Mouse (Mus musculus): ENCODE data around the gene Psmd10. TPM values are rescaled to one million over a fixed set of nuclear protein-coding genes. Genes with fewer than 3 reads are reported as not detected.

Psmd10 gene
- total RNA-seq (2021) = 10 to 100 TPM; 14.5 to 19.7 TPM

DNA sequence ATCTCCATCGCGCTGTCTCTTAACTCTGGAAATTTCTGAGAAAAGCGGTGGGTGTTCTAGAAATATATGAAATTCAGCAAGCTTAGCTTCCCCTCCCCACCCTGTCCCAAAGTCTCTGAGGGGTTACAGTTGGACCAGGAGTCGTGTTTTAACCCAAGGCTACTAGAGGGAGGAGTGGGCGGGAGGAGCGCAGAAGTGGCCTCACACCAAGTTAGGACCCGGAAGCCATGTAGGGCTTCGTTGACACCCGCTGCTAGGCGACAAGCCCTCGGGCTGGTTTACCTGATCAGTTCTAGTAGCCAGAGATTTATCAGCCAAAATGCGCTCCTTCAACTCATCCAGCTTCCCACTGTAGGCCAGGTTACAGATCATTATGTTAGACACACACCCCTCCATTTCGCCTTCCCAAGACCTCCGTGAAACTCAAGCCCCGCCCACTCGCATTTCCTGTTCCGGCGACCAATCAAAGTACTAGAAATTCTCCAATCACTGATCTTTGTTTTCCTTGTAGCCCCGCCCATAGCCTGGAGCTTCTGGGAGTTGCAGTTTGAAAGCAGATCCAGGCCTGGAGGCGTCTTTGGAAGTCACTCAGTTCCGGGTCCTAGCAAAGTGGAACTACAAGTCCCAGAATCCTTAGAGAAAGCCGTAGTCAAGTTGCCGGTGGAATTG, at the start of gene Psmd10, which contains the start of gene Atg4a:
Gene Psmd10 (minus strand): TSS at position 457 of the 669 bp plus-strand sequence.
Gene Atg4a (plus strand): TSS at position 636 of the 669 bp plus-strand sequence.
- intact Hi-C loops (cut with DNase I) = no loop called here
- peak; percentile 93 for DNase-seq

DNA sequence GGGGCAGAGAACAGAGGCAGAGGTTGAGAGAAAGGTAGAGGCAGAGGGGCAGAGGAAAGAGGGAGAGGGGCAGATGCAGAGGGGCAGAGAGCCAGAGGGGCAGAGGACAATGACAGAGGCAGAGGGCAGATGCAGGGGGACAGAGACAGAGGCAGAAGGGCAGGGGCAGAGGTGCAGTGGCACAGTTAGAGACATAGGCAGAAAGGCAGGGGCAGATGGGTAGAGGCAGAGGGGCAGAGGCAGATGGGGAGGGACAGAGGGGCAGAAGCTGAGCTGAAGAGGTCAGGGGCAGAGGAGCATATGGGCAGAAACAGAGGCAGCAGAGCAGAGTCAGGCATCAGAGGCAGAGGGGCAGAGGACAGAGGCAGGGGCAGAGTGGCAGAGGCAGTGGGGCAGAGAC, 42.4 kb upstream of the Psmd10 start:
- intact Hi-C loops (cut with DNase I) = no loop called here
- no peak for DNase-seq

DNA sequence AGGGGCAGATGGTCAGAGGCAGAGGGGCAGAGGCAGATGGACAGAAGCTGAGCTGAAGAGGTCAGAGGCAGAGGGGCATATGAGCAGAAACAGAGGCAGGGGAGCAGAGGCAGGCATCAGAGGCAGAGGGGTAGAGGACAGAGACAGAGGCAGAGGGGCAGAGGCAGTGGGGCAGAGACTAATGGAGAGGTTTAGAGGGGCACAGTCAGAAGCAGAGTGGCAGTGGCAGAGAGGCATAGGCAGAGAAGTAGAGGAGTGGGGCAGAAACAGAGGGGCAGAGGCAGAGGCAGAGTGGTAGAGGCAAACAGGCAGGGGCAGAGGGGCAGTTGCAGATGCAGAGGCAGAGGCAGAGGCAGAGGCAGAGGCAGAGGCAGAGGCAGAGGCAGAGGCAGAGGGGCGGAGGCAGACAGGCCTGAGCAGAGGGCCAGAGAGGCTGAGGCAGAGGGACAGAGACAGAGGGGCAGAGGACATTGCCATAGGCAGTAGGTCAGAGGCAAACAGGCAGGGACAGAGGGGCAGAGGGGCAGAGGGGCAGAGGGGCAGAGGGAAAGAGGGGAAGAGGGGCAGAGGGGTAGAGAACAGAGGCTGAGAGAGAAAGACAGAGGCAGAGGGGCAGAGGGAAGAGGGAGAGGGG, 41.5 kb upstream of the Psmd10 start:
- intact Hi-C loops (cut with DNase I) = no loop called here

DNA sequence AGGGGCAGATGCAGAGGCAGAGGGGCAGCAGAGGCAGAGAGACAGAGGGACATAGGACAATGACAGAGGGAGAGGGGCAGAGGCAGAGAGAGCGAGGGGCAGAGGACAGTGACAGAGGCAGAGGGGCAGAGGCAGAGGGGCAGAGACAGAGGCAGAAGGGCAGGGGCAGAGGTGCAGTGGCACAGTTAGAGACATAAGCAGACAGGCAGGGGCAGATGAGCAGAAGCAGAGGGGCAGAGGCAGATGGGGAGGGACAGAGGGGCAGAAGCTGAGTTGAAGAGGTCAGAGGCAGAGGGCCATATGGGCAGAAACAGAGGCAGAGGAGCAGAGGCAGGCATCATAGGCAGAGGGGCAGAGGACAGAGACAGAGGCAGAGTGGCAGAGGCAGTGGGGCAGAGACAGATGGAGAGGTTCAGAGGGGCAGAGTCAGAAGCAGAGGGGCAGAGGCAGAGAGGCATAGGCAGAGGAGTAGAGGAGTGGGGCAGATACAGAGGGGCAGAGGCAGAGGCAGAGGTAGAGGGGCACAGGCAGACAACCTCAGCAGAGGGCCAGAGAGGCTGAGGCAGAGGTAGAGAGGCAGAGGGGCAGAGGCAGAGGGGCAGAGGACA, 40.5 kb upstream of the Psmd10 start:
- DNase-seq = no peak
- intact Hi-C loops (cut with DNase I) = no loop called here

More for the DNA sequence above, 41.5 kb upstream of the Psmd10 start:
- no peak for DNase-seq

DNA sequence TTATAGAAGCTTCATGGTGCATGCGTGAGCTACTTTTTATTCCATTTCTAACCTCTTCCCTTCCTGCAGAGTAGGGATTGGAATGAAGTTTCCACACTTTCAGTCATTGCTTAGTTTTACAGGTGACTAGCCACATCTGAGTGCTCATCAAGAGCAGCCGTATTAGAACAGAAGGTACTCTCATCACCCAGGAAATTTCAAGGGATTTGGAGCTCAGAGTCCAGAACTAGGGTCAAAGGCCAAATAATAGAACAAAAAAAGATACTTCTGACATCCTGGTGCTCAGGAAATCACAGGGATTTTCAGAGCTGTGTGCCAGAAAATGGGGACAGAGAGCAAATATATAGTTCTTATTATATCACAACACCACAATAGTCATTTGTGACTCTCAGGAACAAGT, 28.7 kb upstream of the Psmd10 start:
- DNase-seq = no peak

DNA sequence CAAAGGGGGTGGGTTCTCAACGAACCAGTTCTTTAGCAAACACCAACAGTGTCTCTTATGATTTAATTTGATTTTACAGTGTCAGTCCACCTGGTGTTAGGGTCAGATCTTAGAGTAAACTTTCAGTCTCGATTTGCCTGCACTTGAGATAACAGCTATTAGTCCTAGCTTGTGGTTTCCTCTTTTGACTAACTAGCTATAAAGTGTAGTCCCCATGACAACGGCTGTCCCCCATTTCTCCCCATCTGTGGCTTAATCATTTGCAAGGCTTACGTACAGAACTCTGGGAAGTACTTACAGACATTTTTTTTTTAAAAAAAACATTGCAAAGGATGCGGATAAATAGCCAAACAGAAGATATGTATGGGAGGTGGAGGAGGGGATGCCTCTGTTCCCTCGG, 28.3 kb upstream of the Psmd10 start:
- intact Hi-C loops (cut with DNase I) = no loop called here
- DNase-seq = no peak

More for the DNA sequence above, 28.7 kb upstream of the Psmd10 start:
- intact Hi-C loops (cut with DNase I) = no loop called here

DNA sequence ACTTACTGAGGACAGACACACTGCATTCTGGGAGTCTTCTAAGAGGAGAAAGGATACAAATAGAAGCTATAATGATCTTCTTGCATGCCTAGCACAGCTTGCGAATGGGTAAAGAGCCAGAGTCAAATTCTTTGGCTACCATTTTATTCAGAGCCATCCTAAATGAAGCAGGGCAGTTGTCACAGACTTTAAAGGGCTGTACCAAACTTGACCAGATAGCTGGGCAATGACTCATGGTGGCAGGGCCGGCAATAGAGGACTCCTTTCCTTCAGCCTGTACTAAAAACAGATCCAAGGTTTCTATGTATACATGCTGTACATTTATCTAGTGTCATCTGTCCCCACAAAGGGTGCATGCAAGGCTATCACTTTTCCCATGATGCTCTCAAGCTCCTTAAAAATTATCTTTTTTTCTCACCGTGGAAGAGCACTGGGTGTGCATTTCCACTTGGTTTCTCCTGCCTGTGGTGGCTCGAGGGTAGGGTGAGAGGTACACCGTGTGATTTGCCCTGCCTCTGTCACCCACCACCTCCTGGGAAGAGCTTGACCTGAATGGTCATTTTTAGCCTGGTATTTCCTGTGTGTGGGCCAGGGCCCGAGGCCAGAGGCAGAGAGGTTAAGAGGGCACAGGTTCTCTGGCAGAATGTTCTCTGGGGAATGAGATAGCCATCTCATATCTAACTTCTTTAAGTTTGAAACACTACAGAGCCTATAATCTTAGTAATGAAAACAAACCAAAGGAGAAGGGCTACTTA, 26.9 kb upstream of the Psmd10 start:
- DNase-seq = no peak
- intact Hi-C loops (cut with DNase I) = no loop called here

DNA sequence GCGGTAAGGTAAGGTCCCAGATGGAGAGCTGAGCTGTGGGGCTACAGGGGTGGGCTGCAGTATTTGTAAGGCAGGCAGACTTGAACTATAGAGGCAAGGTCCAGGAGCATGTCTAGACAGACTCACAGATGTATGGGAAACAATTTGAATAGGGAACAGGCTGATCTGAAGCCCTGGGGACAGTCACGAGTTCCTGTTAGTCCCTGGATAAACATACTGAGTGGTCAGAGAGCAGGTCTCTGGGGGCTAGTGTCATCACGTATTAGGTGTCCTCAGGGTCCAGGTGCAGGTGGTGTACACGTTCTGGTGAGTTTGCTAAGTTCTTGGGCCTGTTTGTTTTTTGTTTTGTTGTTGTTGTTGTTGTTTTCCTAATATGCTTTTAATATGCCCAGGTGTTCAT, 23.6 kb upstream of the Psmd10 start:
- DNase-seq = no peak
- intact Hi-C loops (cut with DNase I) = no loop called here

DNA sequence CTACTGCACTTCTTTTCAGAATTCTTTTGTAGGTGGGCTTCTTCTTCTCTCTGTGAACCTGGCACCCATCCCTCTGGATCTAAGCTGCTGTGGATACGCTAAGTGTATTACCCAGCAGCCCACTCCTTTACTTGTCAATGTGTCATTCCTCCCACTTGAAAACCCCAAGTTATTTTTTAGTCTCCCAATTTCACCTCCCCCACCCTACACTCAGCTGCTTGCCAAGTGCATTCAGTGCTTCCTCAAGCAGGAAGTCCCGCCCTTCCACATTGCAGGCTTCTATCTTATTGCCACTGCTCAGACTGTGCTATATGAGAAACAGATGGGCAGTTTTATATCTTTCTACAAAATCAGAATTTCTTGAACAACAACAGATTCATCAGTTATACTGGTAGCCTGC, 23.0 kb upstream of the Psmd10 start:
- intact Hi-C loops (cut with DNase I) = no loop called here
- DNase-seq = peak; percentile 2

DNA sequence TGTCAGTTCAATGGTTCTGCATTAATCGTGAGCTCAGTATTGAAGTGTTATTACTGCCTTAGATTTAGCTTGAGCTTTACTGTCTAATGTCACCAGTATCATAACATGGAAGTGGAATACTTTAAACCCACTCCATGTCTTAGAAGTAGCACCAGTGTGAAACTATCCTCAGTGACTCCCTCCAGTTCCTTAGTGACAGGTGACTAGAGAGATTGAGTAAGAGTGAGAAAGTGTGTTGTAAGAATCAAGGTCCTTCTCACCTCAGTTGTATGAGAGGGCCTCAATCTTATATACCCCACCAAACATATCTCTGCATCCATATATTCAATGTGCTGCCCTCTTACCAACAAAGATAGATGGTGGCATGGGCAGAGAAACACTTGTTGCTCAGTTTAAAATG, 22.4 kb upstream of the Psmd10 start:
- intact Hi-C loops (cut with DNase I) = no loop called here
- DNase-seq = no peak

DNA sequence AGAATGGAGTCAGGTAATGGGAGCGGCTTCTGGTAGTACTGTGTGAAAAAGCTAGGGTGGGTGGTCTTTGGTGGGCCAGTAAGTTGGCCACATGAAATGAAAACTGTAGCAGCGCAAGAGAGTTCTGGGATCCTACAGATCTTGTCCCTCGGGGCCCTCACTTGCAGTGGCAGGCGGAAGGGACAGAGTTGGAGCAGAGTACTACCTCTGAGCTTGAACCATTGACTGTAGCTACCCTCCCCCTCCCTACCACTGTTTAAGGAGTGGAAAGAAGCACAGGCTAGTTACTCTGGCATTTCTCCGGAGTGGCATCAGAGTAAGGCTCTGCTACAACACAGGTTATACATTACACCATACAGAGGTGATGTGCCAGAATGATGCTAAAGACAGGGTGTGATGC, 431 bp upstream of the Psmd10 start:
- intact Hi-C loops (cut with DNase I) = no loop called here

DNA sequence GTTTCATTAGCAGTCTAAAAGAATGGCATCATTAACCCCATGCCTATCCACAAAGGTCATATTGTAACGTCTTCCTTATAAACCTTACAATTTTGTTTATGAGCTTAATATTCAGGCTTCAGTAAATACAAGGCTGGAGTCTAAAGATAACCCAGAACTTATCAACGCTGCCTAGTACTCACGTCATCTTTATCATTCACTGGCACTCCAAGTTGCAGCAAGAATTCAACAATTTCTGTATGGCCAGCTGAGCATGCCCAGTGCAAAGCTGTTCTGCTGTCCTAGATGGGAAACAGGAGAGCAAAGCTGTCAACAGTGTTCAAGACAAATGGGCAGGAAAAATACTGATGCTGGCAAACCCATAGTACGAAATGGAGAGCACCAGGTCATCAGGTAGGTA, 2.9 kb downstream of the Psmd10 start:
- no peak for DNase-seq
- intact Hi-C loops (cut with DNase I) = no loop called here

More for the DNA sequence above, 431 bp upstream of the Psmd10 start:
- DNase-seq = no peak

DNA sequence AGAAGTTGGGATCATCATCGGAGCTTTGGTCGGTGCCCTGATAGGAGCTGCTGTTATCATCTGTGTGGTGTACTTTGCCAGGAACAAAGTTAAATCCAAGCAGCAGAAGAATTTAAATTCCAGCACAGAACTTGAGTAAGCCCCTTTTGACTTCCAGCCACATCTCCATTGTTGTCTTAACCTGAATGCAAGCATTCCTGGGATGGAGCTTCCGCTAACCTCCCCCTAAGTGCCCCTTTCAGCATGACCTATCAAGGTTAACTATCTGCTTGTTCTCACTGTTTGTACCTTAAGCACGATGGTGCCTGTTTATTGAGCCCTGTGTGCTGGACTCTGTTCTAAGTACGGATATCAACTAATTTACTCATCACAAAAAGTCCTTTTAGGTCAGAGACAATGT, 20.3 kb downstream of the Psmd10 start:
- no peak for DNase-seq
- intact Hi-C loops (cut with DNase I) = no loop called here

DNA sequence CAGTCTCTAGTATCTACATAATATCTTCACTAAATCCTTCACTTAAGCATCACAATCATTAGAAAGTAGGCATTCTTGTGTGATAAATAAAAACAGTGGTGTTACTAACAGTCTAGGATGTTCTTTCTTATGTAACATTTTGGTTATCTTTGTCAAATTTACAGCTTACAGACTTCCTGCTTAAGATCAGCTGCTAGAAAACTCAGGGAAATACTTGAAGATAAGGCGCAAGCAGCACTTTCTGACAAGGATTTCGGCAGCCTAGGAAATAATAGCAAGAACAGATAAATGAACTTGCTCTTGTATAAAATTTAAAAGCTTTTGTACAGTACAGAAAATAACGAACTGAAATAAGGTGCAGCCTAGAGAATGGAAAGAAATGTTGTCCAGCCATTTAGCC, 23.3 kb downstream of the Psmd10 start:
- intact Hi-C loops (cut with DNase I) = no loop called here
- no peak for DNase-seq

DNA sequence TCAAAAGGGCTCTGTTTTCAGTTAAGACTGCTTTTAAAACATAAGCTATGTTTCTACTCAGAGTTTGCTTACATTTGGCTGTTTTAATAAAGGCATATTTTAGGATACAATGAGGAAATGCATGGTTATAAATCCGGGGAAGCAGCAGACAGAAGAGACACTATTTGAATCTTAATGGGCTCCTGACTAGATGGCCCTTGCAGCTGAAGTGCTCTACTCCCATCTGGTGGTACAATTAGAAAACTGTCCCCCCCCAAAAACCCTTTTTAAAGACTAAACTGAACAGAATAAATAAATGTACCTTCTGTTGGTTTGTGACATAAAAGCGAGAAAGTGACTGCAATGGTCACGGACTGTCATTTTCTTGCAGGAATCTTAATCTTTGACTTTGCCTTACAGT, 24.5 kb downstream of the Psmd10 start:
- intact Hi-C loops (cut with DNase I) = no loop called here
- no peak for DNase-seq

DNA sequence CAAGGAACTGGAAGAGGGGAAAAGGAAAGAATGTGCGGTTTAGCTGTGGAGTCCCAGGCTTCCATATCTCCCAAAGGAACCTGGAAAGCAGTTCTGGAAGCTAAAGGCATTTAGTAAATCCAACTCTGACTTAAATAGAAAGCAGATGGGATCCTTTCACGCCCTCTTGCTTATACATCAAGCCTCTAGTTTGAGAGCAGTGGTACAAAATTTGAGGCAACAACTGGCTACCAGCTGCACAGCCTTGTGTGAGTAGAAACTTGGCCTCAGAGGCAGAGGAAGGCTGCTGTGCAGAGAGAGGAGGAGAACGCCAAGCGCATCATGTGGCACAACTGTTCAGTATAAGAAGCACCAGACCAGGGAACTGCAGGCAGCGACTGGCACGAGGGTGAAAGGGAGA, 35.2 kb downstream of the Psmd10 start:
- intact Hi-C loops (cut with DNase I) = no loop called here
- no peak for DNase-seq

DNA sequence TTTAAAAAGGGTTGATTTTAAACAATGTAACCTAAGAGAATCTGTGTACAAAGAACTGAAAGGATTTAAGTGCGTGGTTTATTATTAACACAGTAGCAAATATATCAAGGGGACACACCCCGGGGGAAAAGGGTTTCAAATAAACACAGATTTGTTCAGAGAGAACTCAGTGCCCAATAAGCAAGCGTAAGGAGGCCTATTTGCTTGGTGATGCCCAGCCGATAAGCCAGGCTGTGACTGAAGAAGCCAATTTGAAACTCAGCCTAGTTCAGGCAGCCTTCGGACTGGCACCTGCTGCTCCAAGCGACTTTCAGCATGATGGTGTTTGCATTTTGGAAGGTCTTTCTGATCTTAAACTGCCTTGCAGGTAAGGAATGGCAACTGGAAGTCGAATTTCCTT, 49.2 kb downstream of the Psmd10 start, which contains the start of gene Vsig1:
Gene Vsig1 (plus strand): TSS at position 249 of the 400 bp plus-strand sequence.
- intact Hi-C loops (cut with DNase I) = no loop called here
- no peak for DNase-seq

DNA sequence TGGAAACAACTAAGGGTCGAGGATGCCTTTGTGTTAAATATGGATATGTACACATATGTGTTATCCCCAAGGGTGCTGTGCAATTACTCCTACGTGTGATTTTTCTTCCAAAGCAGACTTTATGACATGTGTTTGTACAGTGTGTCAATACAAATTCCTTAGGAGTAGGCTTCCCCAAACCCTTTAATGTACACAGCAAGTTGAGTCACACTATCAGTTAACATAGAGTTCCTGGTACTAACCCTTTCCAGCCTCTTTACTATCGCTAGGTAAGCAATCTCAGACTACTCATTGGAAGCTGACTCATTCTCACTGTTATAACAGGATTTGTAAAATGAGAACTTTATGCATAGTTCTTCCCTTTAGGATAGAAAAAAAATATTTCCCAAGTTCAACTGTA, 53.0 kb downstream of the Psmd10 start:
- intact Hi-C loops (cut with DNase I) = no loop called here

More for the DNA sequence above, 53.0 kb downstream of the Psmd10 start:
- no peak for DNase-seq
